Mouse (Mus musculus) bone marrow, adult 2 months (tissue): ENCODE data around the gene Ak2. TPM values are rescaled to one million over a fixed set of nuclear protein-coding genes. Genes with fewer than 3 reads are reported as not detected.

ENCODE experiments used
- H3K27ac ChIP-seq: fragments of 200-500 bp; 2 replicates; pipeline ENCODE4 v1.5.1; 2012; ENCODE audit warnings: low read depth, mild to moderate bottlenecking, control low read depth, inconsistent platforms, low read length; ENCODE audit not compliant: control insufficient read depth, poor library complexity, insufficient read depth
- H3K4me1 ChIP-seq: fragments of 200-500 bp; 2 replicates; pipeline ENCODE4 v1.6.1; 2011; ENCODE audit warnings: low read length; ENCODE audit not compliant: control insufficient read depth, insufficient read depth
- H3K4me3 ChIP-seq: fragments of 200-500 bp; replicated peaks from 2 replicates; pipeline ENCODE3; 2011; ENCODE audit warnings: mild to moderate bottlenecking, low read depth, low read length, control low read depth; ENCODE audit not compliant: control insufficient read depth
- CTCF ChIP-seq: fragments of 200-500 bp; IDR thresholded peaks from 2 replicates; pipeline ENCODE4 v1.5.1; 2011; ENCODE audit warnings: low read length, control low read depth; ENCODE audit not compliant: control insufficient read depth, insufficient read depth
- POLR2A ChIP-seq: fragments of 200-500 bp; IDR thresholded peaks from 2 replicates; pipeline ENCODE4 v1.6.1; 2011; ENCODE audit warnings: low read depth, mild to moderate bottlenecking, control low read depth, low read length, borderline replicate concordance; ENCODE audit not compliant: control insufficient read depth
- WGBS: fragments of 180-500 bp; shearing (Covaris S2); methylation state at CpG from one replicate; pipeline ENCODE4 v1.1.7; 2018; 5-methylcytosine and 5-hydroxymethylcytosine counted together
- polyA plus RNA-seq: library from polyadenylated mRNA; stranded (reverse); fragments of >200 nt; gene quantifications from 2 replicates; pipeline ENCODE4 v1.2.4, GENCODE M21; 2011; ENCODE audit warnings: low replicate concordance; ENCODE audit not compliant: missing spikeins, insufficient read depth, insufficient read length

Ak2 gene
- polyA plus RNA-seq, result 72.4 and 118 TPM in 2 replicates

- no peak for TF ChIP-seq CTCF
- no peak for TF ChIP-seq POLR2A
- WGBS, result 83% methylated on average over 9 of the region's 9 CpGs
- Histone ChIP-seq H3K4me3 (no peak within 1 kb of the TSS), H3K4me1 (peaks cover 5% of the 10 kb centered on the region; the same call in 1 of the 2 replicates), H3K27ac (peak within 1 kb of the TSS; percentile 71)
Observed at GRCm38 (mm10) chr4:128991500-128992008, at the start of gene Ak2. TSS of gene Ak2 (plus strand) at chr4:128991958.

- no peak overlapping the region for H3K27ac ChIP-seq
- H3K4me3 ChIP-seq, result no peak overlapping the region
- WGBS, result 63% methylated on average over 3 of the region's 3 CpGs
- no peaks in the 10 kb centered on the region; the same call in 1 of the 2 replicates for H3K4me1 ChIP-seq
- TF ChIP-seq POLR2A, result no peak
- peak; percentile 41 for TF ChIP-seq CTCF
Observed at GRCm38 (mm10) chr4:128942346-128942745, 49.4 kb upstream of the Ak2 start.

GRCm38 (mm10) chr4:128946736-128947135 is 45.0 kb upstream of the Ak2 start:
- no peak for TF ChIP-seq CTCF
- TF ChIP-seq POLR2A, result no peak
- H3K4me1 ChIP-seq, result no peaks in the 10 kb centered on the region; the same call in 1 of the 2 replicates
- H3K4me3 ChIP-seq, result no peak overlapping the region
- WGBS, result 87% methylated on average over 9 of the region's 9 CpGs
- no peak overlapping the region for H3K27ac ChIP-seq

GRCm38 (mm10) chr4:128947326-128947933 is 44.3 kb upstream of the Ak2 start:
- H3K4me1 ChIP-seq, result no peaks in the 10 kb centered on the region; the same call in 1 of the 2 replicates
- H3K4me3 ChIP-seq, result no peak overlapping the region
- H3K27ac ChIP-seq, result no peak overlapping the region
- TF ChIP-seq CTCF, result no peak
- no peak for TF ChIP-seq POLR2A
- WGBS, result 39% methylated on average over 18 of the region's 18 CpGs

GRCm38 (mm10) chr4:128948137-128948674 is 43.6 kb upstream of the Ak2 start:
- no peak overlapping the region for H3K4me3 ChIP-seq
- TF ChIP-seq POLR2A, result no peak
- TF ChIP-seq CTCF, result peak; percentile 56
- WGBS, result 19% methylated on average over 6 of the region's 6 CpGs
- no peak overlapping the region for H3K27ac ChIP-seq
- H3K4me1 ChIP-seq, result no peaks in the 10 kb centered on the region; the same call in 1 of the 2 replicates

GRCm38 (mm10) chr4:128949470-128950005 is 42.2 kb upstream of the Ak2 start:
- Histone ChIP-seq H3K27ac (no peak overlapping the region), H3K4me3 (no peak overlapping the region), H3K4me1 (no peaks in the 10 kb centered on the region; the same call in 1 of the 2 replicates)
- TF ChIP-seq CTCF, result no peak
- TF ChIP-seq POLR2A, result no peak
- WGBS, result 52% methylated on average over 15 of the region's 15 CpGs

GRCm38 (mm10) chr4:128950461-128950860 is 41.3 kb upstream of the Ak2 start:
- H3K4me3 ChIP-seq, result no peak overlapping the region
- TF ChIP-seq POLR2A, result no peak
- no peaks in the 10 kb centered on the region; the same call in 1 of the 2 replicates for H3K4me1 ChIP-seq
- H3K27ac ChIP-seq, result no peak overlapping the region
- WGBS, result 82% methylated on average over 5 of the region's 5 CpGs

- no peak for TF ChIP-seq CTCF
- no peak for TF ChIP-seq POLR2A
- H3K4me1 ChIP-seq, result no peaks in the 10 kb centered on the region
- no peak overlapping the region for H3K27ac ChIP-seq
- no peak overlapping the region for H3K4me3 ChIP-seq
- WGBS, result 82% methylated on average over 5 of the region's 5 CpGs
Observed at GRCm38 (mm10) chr4:128953851-128954250, 37.9 kb upstream of the Ak2 start.
